Mouse (Mus musculus) adrenal gland, postnatal 14 days (tissue): Measurements from ENCODE around the gene Pdik1l. TPM values are rescaled to one million over a fixed set of nuclear protein-coding genes. Genes with fewer than 3 reads are reported as not detected.

Source experiments
- DNase-seq: peaks from one replicate; pipeline ENCODE4 v3.0.0; 2021; ENCODE audit warnings: mixed read lengths
- long read RNA-seq, 2 experiments: library from polyadenylated mRNA; stranded (forward); transcript quantifications; one replicate each; pipeline ENCODE4 v2.0.0; 2021
- total RNA-seq: library from RNA; stranded (reverse); gene quantifications from 2 replicates; pipeline ENCODE4 v1.2.3, GENCODE M21; 2021

Pdik1l gene
- total RNA-seq = 18.1 and 20.7 TPM in 2 replicates
- long read RNA-seq, experiment 1, full-length matches to known transcripts = 13 of 16 reads
- long read RNA-seq, experiment 1, partial matches to known transcripts = 0 of 16 reads
- long read RNA-seq, experiment 1, other reads (novel, unspliced or antisense) = 3 of 16 reads
- long read RNA-seq, experiment 2, full-length matches to known transcripts = 5 of 7 reads
- long read RNA-seq, experiment 2, partial matches to known transcripts = 0 of 7 reads
- long read RNA-seq, experiment 2, other reads (novel, unspliced or antisense) = 2 of 7 reads

DNA sequence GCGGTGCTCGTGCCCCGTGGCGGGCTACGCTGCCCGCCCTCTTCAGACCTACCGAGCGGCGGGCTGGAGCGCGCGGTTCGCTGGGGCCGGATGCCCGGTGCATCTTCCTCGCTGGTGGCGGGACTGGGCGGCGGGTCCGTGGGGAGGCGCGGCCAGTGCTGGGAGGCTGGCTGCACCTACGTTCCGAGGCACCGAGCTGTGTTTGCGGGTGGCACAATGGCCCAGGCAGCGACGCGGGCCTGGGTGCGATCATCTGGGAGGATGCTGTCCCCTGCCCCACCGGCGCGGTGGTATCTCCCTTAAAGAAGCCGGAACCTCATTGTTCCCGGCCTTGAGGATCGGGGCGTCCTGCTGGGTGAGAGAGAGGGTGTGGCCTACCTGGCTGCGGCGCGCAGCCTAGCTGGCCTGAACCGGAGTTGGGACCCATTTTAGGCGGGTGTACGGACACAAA is at the start of gene Pdik1l:
Gene Pdik1l (minus strand): TSS at position 321 of the 451 bp plus-strand sequence.
- peak; percentile 90 for DNase-seq

DNA sequence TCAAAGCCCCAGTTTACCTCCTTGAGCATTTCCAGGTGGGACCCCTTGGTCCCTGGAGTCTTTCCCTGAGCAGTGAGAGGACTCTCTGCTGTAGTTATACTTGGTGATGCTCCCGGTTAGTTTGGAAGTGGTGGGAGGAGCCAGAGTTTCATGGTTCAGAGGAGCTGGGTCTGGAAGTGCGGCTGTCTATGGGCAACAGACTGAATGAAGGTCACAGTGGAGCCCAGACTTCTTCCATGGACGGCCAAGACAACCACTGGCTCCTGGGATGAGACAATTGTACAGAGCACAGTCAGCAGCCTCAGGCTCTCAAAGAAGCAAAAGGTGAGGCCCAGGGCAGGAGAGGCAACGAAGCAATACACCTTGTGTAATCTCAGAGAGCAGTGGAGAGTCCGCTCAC is 42.6 kb upstream of the Pdik1l start:
- DNase-seq = no peak

DNA sequence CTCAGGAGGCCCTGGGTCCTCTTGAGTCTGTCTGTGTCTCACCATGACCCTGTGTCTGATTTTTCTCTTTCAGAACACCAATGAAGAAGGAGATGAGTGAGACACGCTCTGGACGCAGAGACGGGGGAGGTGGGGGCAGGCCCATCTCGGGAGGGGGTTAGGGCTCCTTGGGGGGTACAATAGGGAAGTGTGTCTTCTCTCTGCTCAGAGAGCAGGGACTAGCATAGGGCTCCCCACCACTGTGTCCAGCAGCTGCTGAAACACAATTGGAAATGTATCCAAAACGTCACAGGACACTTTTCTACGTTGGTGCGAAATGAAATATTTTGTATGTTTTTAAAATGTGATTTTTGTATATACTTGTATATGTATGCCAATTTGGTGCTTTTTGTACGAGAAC is 41.1 kb upstream of the Pdik1l start:
- no peak for DNase-seq

DNA sequence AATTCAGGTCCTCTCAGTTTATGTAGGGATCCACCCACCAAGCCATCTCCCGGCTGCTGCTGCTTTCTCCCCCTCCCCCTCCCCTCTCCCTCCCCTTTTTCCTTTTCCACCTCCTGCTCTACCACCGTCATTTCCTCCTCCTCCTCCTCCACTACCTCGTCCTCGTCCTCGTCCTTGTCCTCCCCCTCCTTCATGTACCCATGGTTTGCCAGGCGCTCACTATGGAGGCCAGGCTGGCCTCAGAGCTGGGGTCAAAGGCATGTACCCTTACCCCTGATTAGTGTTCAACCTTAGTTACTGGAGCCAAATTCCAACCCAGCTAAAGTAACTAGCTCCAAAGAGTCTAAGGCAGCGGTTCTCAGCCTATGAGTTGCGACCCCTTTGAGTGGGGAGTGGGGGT is 40.5 kb upstream of the Pdik1l start:
- DNase-seq = no peak

DNA sequence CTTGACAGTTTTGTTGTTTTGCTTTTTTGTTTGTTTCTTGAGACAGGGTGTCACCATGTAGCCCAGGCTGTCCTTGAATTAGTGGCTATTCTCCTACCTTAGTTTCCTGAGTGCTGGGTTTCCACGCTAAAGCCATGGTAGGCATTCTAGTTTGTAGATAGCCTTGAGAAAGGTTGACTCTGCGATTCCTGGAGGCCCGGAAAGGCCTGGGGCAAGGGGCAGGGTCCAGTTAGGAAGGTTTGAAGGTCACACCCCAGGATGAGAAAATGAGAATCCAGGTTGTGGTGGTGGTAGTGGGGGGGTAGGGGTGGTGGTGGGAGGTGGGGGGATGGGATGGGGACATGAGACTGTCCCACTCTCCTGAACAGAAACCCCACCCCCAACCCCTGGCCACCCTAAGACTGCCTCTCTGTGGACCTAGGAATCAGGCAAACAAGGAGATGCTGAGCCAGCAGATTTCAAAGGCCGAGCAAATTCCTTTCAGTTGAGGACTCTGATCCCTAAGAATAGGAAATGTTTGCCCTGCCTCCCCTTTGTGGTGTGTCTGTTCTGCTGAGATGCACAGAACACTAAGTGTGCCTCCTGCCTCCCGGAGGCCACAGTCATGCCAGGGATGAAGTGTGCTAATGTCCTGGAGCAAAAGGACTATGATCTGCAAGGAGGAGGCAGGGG is 39.3 kb upstream of the Pdik1l start:
- no peak for DNase-seq

DNA sequence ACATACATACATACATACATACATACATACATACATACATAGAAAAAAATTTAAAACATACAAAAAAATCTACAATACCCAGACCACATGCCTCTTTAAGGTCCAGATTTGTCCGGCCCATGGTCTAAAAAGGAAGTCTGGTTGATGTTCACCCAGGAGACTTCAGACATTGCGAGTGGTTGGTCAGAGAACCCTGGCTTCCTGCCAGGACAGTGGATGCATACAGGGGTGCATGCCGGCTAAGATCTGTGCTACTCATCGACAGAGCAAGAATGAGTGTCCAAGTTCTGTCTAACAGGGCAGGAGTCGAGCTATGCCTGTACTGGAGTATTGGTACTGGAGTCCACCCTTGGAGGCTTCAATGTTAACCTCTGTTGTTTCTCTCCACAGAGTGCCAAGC is 37.0 kb upstream of the Pdik1l start:
- DNase-seq = no peak

DNA sequence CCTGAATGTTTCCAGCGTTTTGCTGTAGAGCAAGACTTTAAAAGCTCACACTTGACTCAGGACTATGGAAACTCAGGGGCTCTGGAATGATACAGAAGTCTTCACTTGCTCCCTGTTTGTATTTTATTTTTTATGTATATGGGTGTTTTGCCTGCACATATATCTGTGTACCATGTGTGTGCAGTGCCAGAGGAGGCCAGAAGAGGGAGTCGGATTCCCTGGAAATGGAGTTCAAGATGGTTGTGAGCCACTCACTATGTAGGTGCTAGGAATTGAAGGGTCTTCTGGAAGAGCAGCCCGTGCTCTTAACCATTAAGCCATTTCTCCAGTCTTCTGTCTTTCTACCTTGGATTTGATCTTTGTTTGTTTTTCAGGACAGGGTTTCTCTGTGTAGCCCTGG is 33.8 kb upstream of the Pdik1l start:
- DNase-seq = peak; percentile 38

DNA sequence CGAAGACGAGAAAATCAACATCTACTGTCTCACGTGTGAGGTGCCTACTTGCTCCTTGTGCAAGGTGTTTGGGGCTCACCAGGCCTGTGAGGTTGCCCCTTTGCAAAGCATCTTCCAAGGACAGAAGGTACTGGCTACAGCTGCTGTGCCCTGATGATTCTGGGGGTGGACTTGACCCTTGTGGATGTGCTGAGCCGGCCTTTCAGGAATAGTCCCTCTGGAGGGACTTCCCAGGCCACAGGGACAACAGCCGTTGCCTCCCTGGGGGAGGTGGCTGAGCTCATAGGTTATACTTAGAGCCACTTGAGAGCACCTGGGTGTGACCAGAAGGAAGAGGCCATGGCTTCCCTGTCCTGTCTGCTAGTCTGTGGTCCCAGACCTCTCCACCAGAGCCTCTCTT is 32.0 kb upstream of the Pdik1l start:
- DNase-seq = no peak

DNA sequence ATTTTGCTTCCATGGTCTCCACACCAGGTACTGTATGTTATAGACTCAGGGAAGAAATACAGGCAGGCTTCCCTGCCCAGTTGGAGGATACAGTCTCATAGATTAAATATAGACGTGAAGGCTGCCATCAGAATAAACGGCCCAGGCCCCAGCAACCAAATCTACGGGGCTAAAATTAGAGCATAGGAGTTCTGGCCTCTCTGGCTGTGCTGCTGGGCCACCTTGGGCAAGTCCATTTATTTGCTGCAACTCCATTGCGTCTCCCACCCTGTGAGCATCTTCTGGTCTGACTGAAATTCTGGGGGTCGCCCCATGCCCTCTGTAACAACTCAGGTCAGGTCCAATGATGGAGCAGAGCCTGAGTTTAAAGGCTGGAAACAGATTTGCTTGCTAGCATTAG is 31.4 kb upstream of the Pdik1l start:
- DNase-seq = no peak

DNA sequence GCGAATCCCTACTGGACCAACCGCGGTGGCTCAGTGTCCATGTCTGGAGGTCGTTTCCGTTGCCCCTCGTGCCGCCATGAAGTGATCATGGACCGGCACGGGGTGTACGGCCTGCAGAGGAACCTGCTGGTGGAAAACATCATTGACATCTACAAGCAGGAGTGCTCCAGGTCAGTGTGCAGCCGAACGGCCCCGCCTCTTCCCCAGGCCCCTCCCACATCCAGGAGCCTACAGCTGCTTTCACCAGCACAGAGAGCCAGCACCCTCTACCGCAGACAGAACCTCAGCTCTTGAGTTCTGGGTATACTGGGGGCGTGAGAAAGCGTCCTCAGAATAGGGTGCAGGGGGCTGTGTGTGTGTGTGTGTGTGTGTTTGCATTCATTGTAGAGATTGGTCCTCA is 28.7 kb upstream of the Pdik1l start:
- DNase-seq = no peak

DNA sequence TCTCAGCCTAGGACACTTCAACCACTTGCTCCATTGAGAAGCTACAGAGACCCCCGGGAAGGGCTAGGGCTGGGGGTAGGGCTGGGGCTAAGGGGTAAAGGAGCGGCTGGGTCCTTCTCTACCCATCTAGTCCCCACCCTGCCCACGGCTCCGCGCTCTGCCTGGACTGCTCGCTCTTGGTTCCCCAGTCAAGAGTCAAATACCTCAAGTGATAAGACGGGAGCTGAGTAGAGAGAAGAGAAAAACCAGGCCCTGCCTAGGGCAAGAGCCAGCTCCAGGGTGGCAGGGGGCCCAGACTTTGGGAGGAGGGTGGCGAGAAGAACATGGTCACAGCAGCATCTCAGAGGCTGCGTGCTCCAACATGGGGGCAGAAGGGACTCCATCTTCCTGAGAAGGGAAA is 27.8 kb upstream of the Pdik1l start:
- no peak for DNase-seq

DNA sequence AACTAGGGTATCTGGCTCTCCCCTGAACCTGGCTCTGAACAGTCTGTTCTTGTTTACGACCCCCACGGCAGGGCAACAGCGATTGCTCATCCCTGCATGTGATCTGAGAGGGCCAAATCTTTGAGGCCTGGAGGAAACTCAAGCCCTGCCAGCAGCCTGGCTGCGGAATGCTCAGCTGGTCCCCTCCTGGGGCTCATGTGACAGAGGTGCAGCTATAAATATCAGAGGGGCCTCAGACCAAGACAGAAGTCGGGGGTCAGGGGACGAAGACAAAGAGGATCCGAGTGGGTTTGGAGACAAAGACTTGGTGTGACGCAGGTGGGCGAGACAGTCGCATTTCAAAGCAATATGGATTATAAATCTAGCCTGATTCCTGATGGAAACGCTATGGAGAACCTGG is 27.2 kb upstream of the Pdik1l start, which contains the start of gene Trim63:
Gene Trim63 (plus strand): TSS at position 245 of the 400 bp plus-strand sequence.
- no peak for DNase-seq

DNA sequence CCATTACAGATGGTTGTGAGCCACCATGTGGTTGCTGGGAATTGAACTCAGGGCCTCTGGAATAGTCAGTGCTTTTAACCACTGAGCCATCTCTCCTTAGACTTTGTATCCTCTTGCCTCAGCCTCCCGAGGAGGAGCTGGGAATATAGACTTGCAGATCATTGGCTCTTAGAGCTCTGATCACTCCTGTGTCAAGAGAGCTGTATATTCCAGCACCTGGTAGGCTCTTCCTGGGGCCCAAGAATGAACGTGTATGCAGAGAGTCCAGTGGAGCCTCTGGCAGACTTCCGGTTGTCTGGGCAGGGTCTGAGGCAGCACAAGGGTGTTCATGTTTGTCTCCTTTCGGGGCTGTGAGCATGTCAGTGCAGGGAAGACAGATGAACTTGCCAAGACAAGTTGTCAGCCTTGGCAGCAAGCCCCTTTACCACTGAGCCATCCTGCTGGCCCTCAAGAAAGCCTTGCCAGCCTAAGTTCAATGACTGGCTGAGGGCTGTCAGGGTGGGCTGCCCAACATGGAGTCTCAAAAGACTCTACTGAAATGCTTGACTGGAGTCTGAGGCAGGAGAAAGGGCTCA is 26.5 kb upstream of the Pdik1l start:
- DNase-seq = no peak

DNA sequence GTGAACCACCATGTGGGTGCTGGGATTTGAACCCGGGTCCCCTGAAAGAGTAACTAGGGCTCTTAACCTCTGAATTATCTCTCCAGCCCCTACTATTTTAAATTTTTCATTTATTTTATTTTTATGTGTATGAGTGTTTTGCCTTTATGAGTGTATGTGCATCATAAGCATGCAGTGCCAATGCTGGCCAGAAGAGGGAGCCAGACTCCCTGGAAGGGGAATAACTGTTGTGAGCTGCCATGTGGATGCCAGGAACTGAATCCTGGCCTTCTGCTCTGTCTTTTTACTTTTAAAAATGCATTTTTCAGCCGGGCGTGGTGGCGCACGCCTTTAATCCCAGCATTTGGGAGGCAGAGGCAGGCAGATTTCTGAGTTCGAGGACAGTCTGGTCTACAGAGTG is 25.2 kb upstream of the Pdik1l start:
- peak; percentile 50 for DNase-seq

DNA sequence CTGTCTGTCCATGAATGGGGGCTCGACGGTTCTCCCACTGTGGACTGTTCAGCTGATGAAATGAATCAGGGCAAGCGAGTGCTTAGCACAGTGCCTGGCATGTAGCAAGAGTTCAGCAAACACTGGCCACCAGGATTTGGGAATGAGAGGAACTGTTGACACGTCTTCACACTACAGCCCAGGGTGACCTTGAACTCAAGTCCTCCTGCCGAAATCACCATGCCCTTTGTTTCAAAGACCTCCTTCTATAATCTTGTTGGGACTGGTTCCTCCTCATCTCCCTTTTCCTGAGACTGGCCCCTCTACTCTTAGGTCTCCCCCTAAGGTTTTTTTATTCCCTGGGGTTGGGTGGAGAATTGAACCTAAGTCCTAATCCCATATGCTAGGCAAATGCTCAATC is 24.6 kb upstream of the Pdik1l start:
- DNase-seq = no peak

DNA sequence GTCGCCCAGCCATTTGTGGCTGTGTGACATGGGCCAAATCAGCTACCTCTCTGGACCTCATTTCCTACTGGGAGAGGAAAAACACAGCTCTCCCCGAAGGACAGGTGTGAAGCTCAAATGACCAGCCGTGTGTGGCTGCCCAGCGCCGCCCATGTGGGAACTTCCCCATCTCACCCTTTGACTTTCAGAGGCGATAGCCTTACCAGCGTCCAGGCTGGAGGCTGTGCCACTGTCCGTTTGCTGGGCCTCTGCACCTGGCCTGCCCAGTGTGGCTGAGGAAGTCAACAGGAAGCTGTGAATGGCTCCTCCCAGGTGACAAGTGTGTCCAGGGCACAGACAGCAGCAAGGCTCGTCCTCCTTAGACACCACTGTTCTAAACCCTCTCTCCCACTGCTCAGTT is 24.1 kb upstream of the Pdik1l start:
- DNase-seq = no peak

DNA sequence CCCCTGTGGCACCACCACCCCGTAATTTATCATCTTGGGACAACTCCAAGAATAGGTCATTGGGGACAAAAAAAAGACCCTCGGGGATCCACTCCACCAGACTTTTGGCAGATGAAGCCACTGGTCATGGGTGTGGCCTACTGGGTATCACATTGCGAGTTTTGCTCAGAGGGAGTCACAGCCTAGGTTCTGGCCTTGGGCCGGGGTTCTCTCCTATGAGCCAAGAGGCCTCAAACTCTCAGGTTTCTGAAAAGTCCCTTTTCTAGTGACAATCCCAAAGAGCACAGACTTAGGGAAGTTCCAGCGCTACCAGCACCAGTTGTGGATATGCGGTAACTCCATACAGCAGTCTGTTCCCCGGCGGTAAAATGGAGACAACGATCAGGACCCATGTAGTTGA is 23.0 kb upstream of the Pdik1l start:
- DNase-seq = no peak

DNA sequence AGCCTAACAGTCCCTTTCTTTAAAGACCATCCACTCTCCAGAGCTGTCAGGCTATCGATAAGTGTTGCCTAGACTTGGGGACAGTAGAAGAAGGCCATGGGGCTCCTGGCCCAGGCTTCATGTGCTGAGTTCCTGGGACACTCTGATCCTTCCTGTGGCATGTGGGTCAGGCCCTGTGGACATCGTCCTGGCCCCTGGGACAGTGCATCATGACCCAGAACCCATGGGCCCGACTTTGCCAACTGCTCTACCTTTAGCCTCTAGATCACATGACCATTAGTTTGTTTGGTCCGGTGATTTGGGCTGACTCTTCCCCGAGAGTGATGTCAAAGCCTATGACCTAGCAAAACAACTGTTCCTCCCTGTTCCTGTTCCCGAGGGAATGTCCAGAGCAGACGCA is 22.4 kb upstream of the Pdik1l start:
- no peak for DNase-seq

DNA sequence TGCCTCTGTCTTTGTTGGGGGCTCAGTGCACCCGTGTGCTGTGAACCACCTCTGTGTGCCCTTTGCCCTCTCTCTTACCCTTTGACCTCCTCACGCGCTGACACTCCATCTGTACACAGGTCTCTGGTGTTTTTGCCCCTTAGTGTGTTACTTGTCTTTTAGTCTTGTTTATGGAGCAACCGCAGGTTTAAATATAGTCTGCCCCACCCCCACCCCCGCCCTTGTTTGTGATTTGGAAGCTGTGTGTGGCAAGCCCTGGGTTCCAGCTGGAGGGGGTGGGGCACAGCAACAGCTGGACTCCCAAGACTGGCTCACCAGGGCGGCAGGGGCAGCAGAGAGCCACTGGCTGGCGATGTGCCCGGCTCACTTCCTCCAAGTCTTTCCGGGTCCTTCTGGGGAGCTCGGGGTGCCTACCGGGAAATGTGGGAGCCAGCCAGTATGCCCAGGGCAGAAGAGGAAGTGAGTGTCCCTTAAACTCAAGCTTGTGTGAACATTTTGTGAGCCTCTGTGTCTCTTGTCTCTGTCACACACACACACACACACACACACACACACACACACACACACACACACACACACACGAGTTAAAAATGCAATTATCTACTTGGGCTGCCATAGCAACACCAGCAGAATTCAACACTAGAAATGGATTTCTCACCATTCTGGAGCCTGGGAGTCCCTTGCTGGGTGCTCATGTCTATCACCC is 19.8 kb upstream of the Pdik1l start:
- peak; percentile 86 for DNase-seq

DNA sequence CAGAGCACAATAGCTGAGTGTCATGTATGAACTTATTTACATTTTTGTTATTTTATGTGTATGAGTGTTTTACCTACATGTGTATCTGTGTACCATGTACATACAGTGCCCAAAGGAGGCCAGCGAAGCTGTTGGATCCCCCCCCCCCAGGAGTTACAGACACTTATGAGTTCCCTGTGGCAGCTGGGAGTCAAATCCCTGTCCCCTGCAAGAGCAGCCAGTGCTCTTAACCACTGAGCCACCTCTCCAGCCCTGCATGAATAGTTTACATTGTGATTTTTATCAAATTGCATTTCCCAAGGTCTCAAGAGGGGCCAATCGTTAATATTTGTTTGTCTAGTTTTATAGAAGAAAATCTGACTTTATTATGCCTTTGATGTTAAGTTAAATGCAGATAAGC is 19.3 kb upstream of the Pdik1l start:
- DNase-seq = no peak

DNA sequence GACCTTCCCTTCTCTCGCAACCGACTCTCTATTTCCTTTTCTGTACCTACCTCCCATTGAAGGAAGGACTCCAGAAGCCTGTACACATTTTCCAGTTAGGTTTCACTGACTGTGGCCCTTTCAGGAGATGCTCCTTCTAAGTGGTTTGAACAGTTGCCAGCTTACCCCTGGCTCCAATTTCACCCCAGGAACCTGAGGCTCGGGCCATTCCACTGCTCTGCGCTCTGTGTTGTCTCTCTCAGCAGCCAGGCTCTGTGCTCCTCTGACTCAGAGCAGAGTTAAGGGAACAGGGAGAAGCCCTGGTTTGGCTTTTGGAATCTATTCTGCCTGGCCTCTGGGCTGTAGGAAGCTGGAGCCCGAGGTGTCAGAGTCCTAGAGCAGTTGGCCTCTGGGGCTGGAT is 14.4 kb upstream of the Pdik1l start:
- DNase-seq = no peak

DNA sequence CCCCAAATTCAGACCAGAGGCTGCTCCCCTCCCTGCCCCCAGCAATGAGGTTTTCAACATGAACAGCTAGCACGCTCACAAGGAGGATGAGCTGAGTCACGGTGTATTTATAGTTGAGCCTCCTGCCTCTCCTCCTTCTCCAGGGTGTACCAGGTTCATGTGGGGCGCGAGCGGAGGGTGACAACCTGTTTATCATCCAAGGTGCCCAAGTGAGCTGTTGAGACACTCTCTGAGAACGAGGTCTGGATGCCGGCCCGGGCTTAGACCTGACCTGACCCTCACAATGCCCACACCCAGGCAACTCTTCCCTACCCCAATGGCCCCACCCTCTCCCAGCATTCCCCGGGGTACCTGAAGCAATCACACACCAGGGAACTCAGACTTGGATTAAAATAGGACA is 12.6 kb upstream of the Pdik1l start:
- DNase-seq = peak; percentile 65

DNA sequence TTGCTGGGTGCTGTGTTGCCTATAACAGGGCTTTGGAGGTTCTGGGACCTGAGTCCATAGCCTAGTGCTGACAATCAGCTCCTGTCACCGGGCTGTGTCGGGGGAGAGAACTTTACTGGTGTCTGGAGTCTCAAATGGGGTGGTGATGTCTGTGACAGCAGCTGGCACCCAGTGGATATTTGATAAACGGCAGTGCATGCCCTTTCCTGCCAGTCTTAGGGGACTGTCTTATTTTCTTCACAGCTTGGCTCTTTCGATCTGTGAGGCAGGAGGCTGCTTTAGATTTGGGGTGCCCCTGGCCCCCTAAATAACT is 11.8 kb upstream of the Pdik1l start:
- DNase-seq = no peak
